Mouse (Mus musculus) layer of hippocampus, adult 2 months (tissue): ENCODE measurements around the gene Noct. TPM values are rescaled to one million over a fixed set of nuclear protein-coding genes. Genes with fewer than 3 reads are reported as not detected.

Experiments used
- DNase-seq, 2 experiments: peaks; one replicate each; pipeline ENCODE4 v3.0.0; 2022; ENCODE audit warnings: low spot score in 2 of 2
- H3K27ac ChIP-seq: fragments of 200-600 bp; 2 replicates; pipeline ENCODE4 v1.8.1; 2022
- H3K4me3 ChIP-seq: fragments of 200-600 bp; 2 replicates; pipeline ENCODE4 v1.8.1; 2022; ENCODE audit warnings: mild to moderate bottlenecking
- CTCF ChIP-seq: fragments of 200-600 bp; conservative IDR thresholded peaks from 2 replicates; pipeline ENCODE4 v1.8.1; 2022; ENCODE audit warnings: antibody characterized with exemption, mild to moderate bottlenecking, moderate library complexity
- total RNA-seq, 2 experiments: library from RNA; stranded (reverse); gene quantifications; 2 replicates each; pipeline ENCODE4 v1.2.3; 2021

Noct gene
- total RNA-seq, 2 experiments from 2014 or later: 57.2 to 61.0 TPM

GRCm38 (mm10) chr3:51228038-51228820 lies 4.0 kb downstream of the Noct start:
- no peak for DNase-seq
- peak overlapping the region; percentile 88 for H3K27ac ChIP-seq
- peak; percentile 70 for TF ChIP-seq CTCF

GRCm38 (mm10) chr3:51228821-51229205 lies 4.6 kb downstream of the Noct start:
- Histone ChIP-seq H3K27ac (peak overlapping the region; percentile 88), H3K4me3 (peak overlapping the region; percentile 16; the same call in 1 of the 2 replicates)
- no peak for TF ChIP-seq CTCF
- peak; percentile 55 to 77 for DNase-seq

More at GRCm38 (mm10) chr3:51228038-51228820, 4.0 kb downstream of the Noct start:
- H3K4me3 ChIP-seq: peak overlapping the region; percentile 16; the same call in 1 of the 2 replicates

GRCm38 (mm10) chr3:51229226-51229625 lies 5.0 kb downstream of the Noct start:
- no peak overlapping the region; the same call in 1 of the 2 replicates for H3K4me3 ChIP-seq
- no peak for TF ChIP-seq CTCF
- H3K27ac ChIP-seq: peak overlapping the region; percentile 88
- peak; percentile 28 to 43 for DNase-seq

- peak overlapping the region; percentile 74 for H3K27ac ChIP-seq
- no peak for TF ChIP-seq CTCF
- no peak overlapping the region for H3K4me3 ChIP-seq
- no peak for DNase-seq
These were observed 6.0 kb downstream of the Noct start for GRCm38 (mm10) chr3:51230146-51230835.

GRCm38 (mm10) chr3:51230886-51231285 lies 6.6 kb downstream of the Noct start:
- peak overlapping the region; percentile 74 for H3K27ac ChIP-seq
- DNase-seq: no peak
- no peak overlapping the region for H3K4me3 ChIP-seq
- TF ChIP-seq CTCF: no peak

- DNase-seq: no peak
- Histone ChIP-seq H3K4me3 (no peak overlapping the region), H3K27ac (peak overlapping the region; percentile 74)
- TF ChIP-seq CTCF: no peak
These were observed 7.3 kb downstream of the Noct start for GRCm38 (mm10) chr3:51231499-51231898.

GRCm38 (mm10) chr3:51232205-51232910 lies 8.1 kb downstream of the Noct start:
- no peak for DNase-seq
- no peak for TF ChIP-seq CTCF
- Histone ChIP-seq H3K4me3 (no peak overlapping the region), H3K27ac (peak overlapping the region; percentile 74; the same call in 1 of the 2 replicates)

- Histone ChIP-seq H3K4me3 (no peak overlapping the region), H3K27ac (peak overlapping the region; percentile 58; the same call in 1 of the 2 replicates)
- no peak for DNase-seq
- TF ChIP-seq CTCF: no peak
These were observed 9.2 kb downstream of the Noct start for GRCm38 (mm10) chr3:51233474-51233873.

GRCm38 (mm10) chr3:51233918-51234751 lies 9.9 kb downstream of the Noct start:
- no peak overlapping the region; the same call in 1 of the 2 replicates for H3K4me3 ChIP-seq
- peak; percentile 96 for TF ChIP-seq CTCF
- peak; percentile 65 to 76 for DNase-seq
- H3K27ac ChIP-seq: peak overlapping the region; percentile 58; the same call in 1 of the 2 replicates

GRCm38 (mm10) chr3:51234752-51235055 lies 10.5 kb downstream of the Noct start:
- no peak for DNase-seq
- Histone ChIP-seq H3K4me3 (no peak overlapping the region; the same call in 1 of the 2 replicates), H3K27ac (no peak overlapping the region)
- TF ChIP-seq CTCF: no peak

- Histone ChIP-seq H3K27ac (no peak overlapping the region), H3K4me3 (no peak overlapping the region)
- TF ChIP-seq CTCF: no peak
- DNase-seq: no peak
These were observed 14.3 kb downstream of the Noct start for GRCm38 (mm10) chr3:51238515-51238914.

- TF ChIP-seq CTCF: no peak
- Histone ChIP-seq H3K27ac (no peak overlapping the region), H3K4me3 (no peak overlapping the region)
- no peak for DNase-seq
These were observed 15.3 kb downstream of the Noct start for GRCm38 (mm10) chr3:51239541-51239940.

GRCm38 (mm10) chr3:51247704-51248103 lies 23.5 kb downstream of the Noct start:
- H3K27ac ChIP-seq: no peak overlapping the region
- no peak for DNase-seq
- no peak for TF ChIP-seq CTCF
- no peak overlapping the region for H3K4me3 ChIP-seq
